Mouse (Mus musculus): ENCODE measurements around the gene Dmac1. TPM values are rescaled to one million over a fixed set of nuclear protein-coding genes. Genes with fewer than 3 reads are reported as not detected.

Gene Dmac1
- 86.3 and 94.8 TPM in 2 replicates for polyA plus RNA-seq (2015; fragmentation: Nextera tagmentation; extraction: Ambion mirVana)

GRCm38 (mm10) chr4:75278197-75279175, at the start of gene Dmac1:
Dmac1 (minus strand) TSS chr4:75278305.
- Histone ChIP-seq H3K36me3 (peaks cover 18% of the 10 kb centered on the region), H3K4me3 (peak within 1 kb of the TSS; percentile 86), H3K27me3 (no peaks in the 10 kb centered on the region), H3K4me1 (replicated peaks) (peaks cover 6% of the 10 kb centered on the region; the same call in 1 of the 2 replicates), H3K4me2 (peak within 1 kb of the TSS; percentile 57), H3K9me3 (no peaks in the 10 kb centered on the region), H3K9ac (peak within 1 kb of the TSS; percentile 86), H3K27ac (replicated peaks) (peak within 1 kb of the TSS; percentile 75)
- WGBS: 19% methylated on average over 23 of the region's 23 CpGs
- ATAC-seq (ENCODE audit: low FRiP score, low read depth): peak; percentile 96

DNA sequence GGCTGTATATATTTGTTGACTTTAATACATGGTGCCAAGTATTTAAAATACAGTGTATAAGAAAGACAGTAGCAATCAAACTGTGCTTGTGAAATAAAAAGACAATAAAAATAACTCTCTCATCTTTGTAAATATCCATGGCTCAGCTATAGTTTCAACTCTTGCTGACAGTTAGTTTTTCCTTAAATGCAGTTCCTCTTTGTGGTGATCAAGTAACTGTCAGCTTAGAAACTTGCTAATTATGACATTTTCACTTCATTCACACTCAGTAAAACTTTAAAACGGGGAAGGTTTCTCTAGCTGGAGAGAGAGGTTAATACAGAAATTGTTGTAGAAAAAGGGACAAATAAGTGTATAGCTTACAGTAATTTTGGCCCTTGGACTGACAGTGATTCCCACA, 37.3 kb upstream of the Dmac1 start:
- no peaks in the 10 kb centered on the region for H3K36me3 ChIP-seq
- no peaks in the 10 kb centered on the region for H3K9me3 ChIP-seq
- H3K4me1 ChIP-seq (replicated peaks): no peaks in the 10 kb centered on the region
- H3K9ac ChIP-seq: no peak overlapping the region
- H3K27ac ChIP-seq (replicated peaks): no peak overlapping the region
- H3K4me2 ChIP-seq: no peak overlapping the region
- 91% methylated on average over 1 of the region's 1 CpGs for WGBS
- H3K4me3 ChIP-seq: no peak overlapping the region
- ATAC-seq (ENCODE audit: low FRiP score, low read depth): no peak
- no peaks in the 10 kb centered on the region for H3K27me3 ChIP-seq

DNA sequence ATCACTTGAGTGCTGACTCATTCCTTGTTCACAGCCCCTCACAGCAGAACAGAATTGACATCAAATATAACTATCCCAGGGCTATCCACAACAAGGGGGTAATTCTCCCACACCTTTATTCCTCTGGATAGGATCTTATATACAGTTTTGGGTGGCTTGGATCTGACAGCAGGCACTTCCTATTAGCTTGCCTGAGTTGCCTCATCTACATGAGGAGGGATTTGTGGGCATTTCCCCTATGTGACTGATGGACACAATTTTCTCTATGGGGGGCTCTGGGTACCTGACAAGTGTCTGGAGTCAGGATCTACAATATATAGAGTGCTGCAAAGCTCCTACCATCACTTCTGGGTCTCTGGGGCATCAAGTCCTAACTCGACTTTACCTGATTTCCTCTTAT, 36.9 kb upstream of the Dmac1 start:
- Histone ChIP-seq H3K4me1 (replicated peaks) (no peaks in the 10 kb centered on the region), H3K27me3 (no peaks in the 10 kb centered on the region), H3K27ac (replicated peaks) (no peak overlapping the region), H3K4me2 (no peak overlapping the region), H3K9me3 (no peaks in the 10 kb centered on the region), H3K4me3 (no peak overlapping the region), H3K36me3 (no peaks in the 10 kb centered on the region), H3K9ac (no peak overlapping the region)
- no peak for ATAC-seq (ENCODE audit: low FRiP score, low read depth)
- 76% methylated on average over 1 of the region's 1 CpGs for WGBS

GRCm38 (mm10) chr4:75311918-75312317, 33.8 kb upstream of the Dmac1 start:
- Histone ChIP-seq H3K27me3 (no peaks in the 10 kb centered on the region), H3K36me3 (no peaks in the 10 kb centered on the region), H3K27ac (replicated peaks) (no peak overlapping the region), H3K4me1 (replicated peaks) (no peaks in the 10 kb centered on the region), H3K4me2 (no peak overlapping the region), H3K9ac (no peak overlapping the region), H3K4me3 (no peak overlapping the region), H3K9me3 (no peaks in the 10 kb centered on the region)
- ATAC-seq (ENCODE audit: low FRiP score, low read depth): no peak
- WGBS: 92% methylated on average over 2 of the region's 2 CpGs

GRCm38 (mm10) chr4:75311305-75311704, 33.2 kb upstream of the Dmac1 start:
- no peak for ATAC-seq (ENCODE audit: low FRiP score, low read depth)
- no peak overlapping the region for H3K9ac ChIP-seq
- no peaks in the 10 kb centered on the region for H3K36me3 ChIP-seq
- no peak overlapping the region for H3K27ac ChIP-seq (replicated peaks)
- H3K27me3 ChIP-seq: no peaks in the 10 kb centered on the region
- H3K4me2 ChIP-seq: no peak overlapping the region
- H3K4me3 ChIP-seq: no peak overlapping the region
- 82% methylated on average over 2 of the region's 2 CpGs for WGBS
- H3K9me3 ChIP-seq: no peaks in the 10 kb centered on the region
- no peaks in the 10 kb centered on the region for H3K4me1 ChIP-seq (replicated peaks)

DNA sequence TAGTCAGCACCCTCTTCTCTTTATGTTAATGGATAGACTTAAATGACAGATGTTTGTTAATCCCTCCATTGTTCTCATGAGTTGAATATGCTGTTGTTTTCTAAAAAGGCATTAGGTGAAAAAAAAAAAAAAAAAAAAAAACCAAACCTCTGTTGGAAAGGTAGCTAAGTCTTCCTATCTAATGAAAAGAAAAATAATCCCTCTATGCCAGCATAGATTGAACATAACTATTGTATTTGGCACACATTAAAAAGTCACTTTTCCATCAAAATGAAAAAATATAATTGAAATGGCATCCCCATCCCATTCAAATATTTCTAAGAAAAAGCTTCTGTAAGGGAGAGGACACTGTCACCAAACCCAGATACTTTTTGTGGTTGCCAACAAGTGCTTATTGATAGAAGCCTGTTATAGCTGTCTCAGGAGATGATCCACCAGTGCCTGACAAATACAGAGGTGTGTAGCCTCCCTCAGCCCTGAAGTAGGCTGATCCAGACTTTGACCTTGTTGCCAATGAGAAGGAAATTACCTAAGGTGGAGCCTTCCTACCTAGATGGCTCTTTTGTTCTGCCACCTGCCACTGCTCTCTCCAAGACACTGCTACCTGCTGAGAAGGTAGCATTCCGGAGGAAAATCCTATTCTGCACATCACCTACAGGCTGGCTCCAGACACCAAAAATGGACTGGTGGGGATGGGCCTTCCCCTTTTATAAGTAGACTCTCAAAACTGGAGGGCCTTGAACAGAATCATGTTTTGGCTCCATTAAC, 22.3 kb upstream of the Dmac1 start:
- no peaks in the 10 kb centered on the region for H3K9me3 ChIP-seq
- H3K27ac ChIP-seq (replicated peaks): no peak overlapping the region
- H3K9ac ChIP-seq: no peak overlapping the region
- no peaks in the 10 kb centered on the region for H3K27me3 ChIP-seq
- H3K4me1 ChIP-seq (replicated peaks): no peaks in the 10 kb centered on the region
- H3K4me3 ChIP-seq: no peak overlapping the region
- H3K4me2 ChIP-seq: no peak overlapping the region
- 68% methylated on average over 1 of the region's 1 CpGs for WGBS
- ATAC-seq (ENCODE audit: low FRiP score, low read depth): no peak
- no peaks in the 10 kb centered on the region for H3K36me3 ChIP-seq

GRCm38 (mm10) chr4:75292315-75292714, 14.2 kb upstream of the Dmac1 start:
- no peak overlapping the region for H3K4me3 ChIP-seq
- no peaks in the 10 kb centered on the region for H3K4me1 ChIP-seq (replicated peaks)
- no peaks in the 10 kb centered on the region for H3K36me3 ChIP-seq
- no peak overlapping the region for H3K27ac ChIP-seq (replicated peaks)
- no peaks in the 10 kb centered on the region for H3K27me3 ChIP-seq
- ATAC-seq (ENCODE audit: low FRiP score, low read depth): no peak
- H3K4me2 ChIP-seq: no peak overlapping the region
- no peak overlapping the region for H3K9ac ChIP-seq
- 61% methylated on average over 4 of the region's 4 CpGs for WGBS
- no peaks in the 10 kb centered on the region for H3K9me3 ChIP-seq

GRCm38 (mm10) chr4:75291142-75291541, 13.0 kb upstream of the Dmac1 start:
- H3K27ac ChIP-seq (replicated peaks): no peak overlapping the region
- no peak overlapping the region for H3K4me2 ChIP-seq
- no peaks in the 10 kb centered on the region for H3K4me1 ChIP-seq (replicated peaks)
- ATAC-seq (ENCODE audit: low FRiP score, low read depth): no peak
- no peaks in the 10 kb centered on the region for H3K27me3 ChIP-seq
- 88% methylated on average over 4 of the region's 4 CpGs for WGBS
- H3K9me3 ChIP-seq: no peaks in the 10 kb centered on the region
- H3K4me3 ChIP-seq: no peak overlapping the region
- H3K9ac ChIP-seq: no peak overlapping the region
- no peaks in the 10 kb centered on the region for H3K36me3 ChIP-seq

DNA sequence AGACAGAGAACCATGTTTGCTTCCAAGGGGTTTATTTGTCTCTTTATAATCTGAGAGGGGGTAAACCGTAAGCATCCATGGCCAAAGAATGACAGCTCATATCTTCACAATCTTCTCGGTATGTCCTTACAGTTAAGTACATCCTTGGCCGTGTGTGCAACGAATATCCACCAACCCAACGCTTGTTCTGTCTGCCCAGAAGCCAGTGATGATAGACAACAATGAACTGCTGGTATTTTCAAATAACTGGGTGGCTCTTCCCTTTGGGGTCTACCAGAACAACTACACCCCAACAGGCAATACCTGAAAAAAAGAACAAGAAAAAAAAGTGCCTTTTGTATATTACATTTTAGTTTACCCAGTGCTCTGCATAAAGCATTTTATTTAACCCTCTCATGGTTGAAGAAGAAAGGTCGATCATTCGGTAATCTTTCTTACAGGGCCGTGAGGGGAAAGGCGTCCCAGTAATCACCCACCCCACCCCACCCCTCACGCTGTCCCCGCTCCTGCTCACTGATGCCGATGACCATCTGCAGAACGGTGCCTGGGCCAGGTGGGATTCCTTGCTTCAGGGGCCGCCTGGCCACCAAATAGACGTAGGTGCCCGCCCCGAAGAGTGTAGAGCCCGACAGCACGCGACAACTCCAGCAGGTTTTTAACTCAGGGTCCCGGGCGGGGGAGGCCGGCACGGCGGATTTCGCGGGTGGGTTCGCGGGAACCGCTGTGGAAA, 473 bp downstream of the Dmac1 start:
- Histone ChIP-seq H3K4me3 (peak overlapping the region; percentile 86), H3K4me2 (peak overlapping the region; percentile 57), H3K36me3 (peaks cover 26% of the 10 kb centered on the region), H3K27me3 (no peaks in the 10 kb centered on the region), H3K27ac (replicated peaks) (peak overlapping the region; percentile 75), H3K9ac (peak overlapping the region; percentile 86), H3K4me1 (replicated peaks) (peaks cover 6% of the 10 kb centered on the region; the same call in 1 of the 2 replicates), H3K9me3 (no peaks in the 10 kb centered on the region)
- WGBS: 8% methylated on average over 30 of the region's 30 CpGs
- peak; percentile 93 for ATAC-seq (ENCODE audit: low FRiP score, low read depth)

DNA sequence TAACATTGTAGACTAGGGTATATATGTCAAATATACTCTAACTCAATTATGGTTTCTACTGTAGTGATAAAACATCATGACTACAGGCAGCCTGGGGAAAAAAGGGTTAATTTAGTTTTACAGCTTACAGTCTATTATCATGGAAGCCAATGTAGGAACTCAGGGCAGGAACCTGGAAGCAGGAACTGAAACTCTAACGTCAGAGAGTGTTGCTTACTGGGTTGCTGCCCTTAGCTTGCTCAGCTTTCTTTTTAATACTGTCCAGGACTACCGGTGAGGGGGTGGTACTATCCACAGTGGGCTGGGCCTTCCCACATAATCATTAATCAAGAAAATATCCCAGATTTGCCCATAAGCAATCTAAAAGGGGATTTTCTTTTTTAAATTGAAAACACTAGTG, 2.4 kb downstream of the Dmac1 start:
- no peak for ATAC-seq (ENCODE audit: low FRiP score, low read depth)
- H3K9ac ChIP-seq: no peak overlapping the region
- WGBS: 83% methylated on average over 2 of the region's 2 CpGs

GRCm38 (mm10) chr4:75267866-75268265, 10.2 kb downstream of the Dmac1 start:
- no peak for ATAC-seq (ENCODE audit: low FRiP score, low read depth)
- Histone ChIP-seq H3K27ac (replicated peaks) (no peak overlapping the region), H3K9me3 (no peaks in the 10 kb centered on the region), H3K27me3 (no peaks in the 10 kb centered on the region), H3K4me1 (replicated peaks) (no peaks in the 10 kb centered on the region), H3K9ac (no peak overlapping the region), H3K4me3 (no peak overlapping the region), H3K36me3 (peaks cover 8% of the 10 kb centered on the region), H3K4me2 (no peak overlapping the region)
- WGBS: 83% methylated on average over 2 of the region's 2 CpGs

More for the DNA sequence above, 2.4 kb downstream of the Dmac1 start:
- no peak overlapping the region for H3K27ac ChIP-seq (replicated peaks)
- no peak overlapping the region for H3K4me2 ChIP-seq
- H3K36me3 ChIP-seq: peaks cover 32% of the 10 kb centered on the region
- no peak overlapping the region for H3K4me3 ChIP-seq
- H3K4me1 ChIP-seq (replicated peaks): peaks cover 6% of the 10 kb centered on the region; the same call in 1 of the 2 replicates
- H3K9me3 ChIP-seq: no peaks in the 10 kb centered on the region
- no peaks in the 10 kb centered on the region for H3K27me3 ChIP-seq
